Mouse (Mus musculus) left cerebral cortex, postnatal 10 days (tissue): ENCODE data around the gene Prkrip1. TPM values are rescaled to one million over a fixed set of nuclear protein-coding genes. Genes with fewer than 3 reads are reported as not detected.

ENCODE experiments used
- DNase-seq, 2 experiments: peaks; one replicate each; pipeline ENCODE4 v3.0.0; 2021 to 2022; ENCODE audit warnings: low spot score in 2 of 2, mixed read lengths in 1 of 2; ENCODE audit errors: extremely low spot score in 1 of 2
- intact Hi-C: fragments of 180-260 bp; cut with DNase I; formaldehyde crosslinking; loops from one replicate; pipeline ENCODE4 v1.15.1; 2025
- total RNA-seq, 2 experiments: library from RNA; stranded (reverse); gene quantifications; 2 replicates each; pipeline ENCODE4 v1.2.3; 2021

Gene Prkrip1
- total RNA-seq, 2 experiments from 2014 or later, result 41.2 to 42.4 TPM

GRCm38 (mm10) chr5:136136292-136136990, 62.3 kb downstream of the Prkrip1 start:
- no peak for DNase-seq
- intact Hi-C loops, result loop anchor here (1.0 kb wide), 1 partner anchor 33 kb away; no protein-coding TSS in a partner anchor

GRCm38 (mm10) chr5:136135571-136136291, 63.0 kb downstream of the Prkrip1 start, which contains the start of the genes Lrwd1 and Alkbh4:
Lrwd1 (minus strand) TSS chr5:136136074.
Alkbh4 (plus strand) TSS chr5:136136146.
- intact Hi-C loops, result loop anchor here (1.0 to 2.0 kb wide), 2 partner anchors 34 to 51 kb away; no protein-coding TSS in a partner anchor
- DNase-seq, result peak; percentile 95 to 98

Other genes with a start within 250 kb of the Prkrip1 start
- 1 to 10 TPM; 1.7 to 4.0 TPM for gene Ssc4d, start 224.4 kb downstream of the Prkrip1 start, total RNA-seq
- gene Zp3, start 218.9 kb downstream of the Prkrip1 start, total RNA-seq, result not detected
- 1 to 10 TPM; 9.3 to 9.4 TPM for gene Dtx2, start 204.2 kb downstream of the Prkrip1 start, total RNA-seq
- not detected for gene Upk3b, start 160.5 kb downstream of the Prkrip1 start, total RNA-seq
- gene Upk3bl, start 144.5 kb downstream of the Prkrip1 start, total RNA-seq, result not detected
- 1 to 10 TPM; 6.8 to 7.9 TPM for gene Rasa4, start 115.0 kb downstream of the Prkrip1 start, total RNA-seq
- 10 to 100 TPM; 82.2 to 91.6 TPM for gene Polr2j, start 82.3 kb downstream of the Prkrip1 start, total RNA-seq
- gene Lrwd1, start 62.9 kb downstream of the Prkrip1 start, total RNA-seq, result 10 to 100 TPM; 11.7 to 13.2 TPM
- 10 to 100 TPM in 1 of 2 experiments, 1 to 10 TPM in 1; 9.5 to 11.7 TPM for gene Alkbh4, start 62.8 kb downstream of the Prkrip1 start, total RNA-seq
- 10 to 100 TPM; 59.8 to 62.6 TPM for gene Orai2, start 28.2 kb downstream of the Prkrip1 start, total RNA-seq
- gene Sh2b2, start 47.6 kb upstream of the Prkrip1 start, total RNA-seq, result 10 to 100 TPM; 13.4 to 16.3 TPM